Mouse (Mus musculus): Measurements from ENCODE around the gene Atp6v1g1. TPM values are rescaled to one million over a fixed set of nuclear protein-coding genes. Genes with fewer than 3 reads are reported as not detected.

The Atp6v1g1 gene
- polyA plus RNA-seq, 1 experiment from 2014 or later: 308 TPM

GRCm38 (mm10) chr4:63561861-63562675, 17.5 kb downstream of the Atp6v1g1 start:
- Histone ChIP-seq H3K4me1 (replicated peaks; ENCODE audit: control insufficient read depth, insufficient read depth, low read length) (peaks cover 10% of the 10 kb centered on the region), H3K4me3 (ENCODE audit: low read depth, low read length) (no peak overlapping the region), H3K27me3 (ENCODE audit: control insufficient read depth, insufficient read depth, low read length) (no peaks in the 10 kb centered on the region), H3K4me2 (ENCODE audit: low read depth, low read length, severe bottlenecking) (no peak overlapping the region), H3K36me3 (ENCODE audit: control insufficient read depth, insufficient read depth, low read length) (no peaks in the 10 kb centered on the region), H3K9me3 (ENCODE audit: control insufficient read depth, low read length) (no peaks in the 10 kb centered on the region), H3K9ac (ENCODE audit: low read length) (no peak overlapping the region), H3K27ac (ENCODE audit: low read depth, low read length) (no peak overlapping the region)
- 85% methylated on average over 7 of the region's 7 CpGs for WGBS
- ATAC-seq (replicated peaks; ENCODE audit: low FRiP score): no peak
- no peak for DNase-seq (ENCODE audit: low spot score)

GRCm38 (mm10) chr4:63562742-63563141, 18.2 kb downstream of the Atp6v1g1 start:
- Histone ChIP-seq H3K9me3 (ENCODE audit: control insufficient read depth, low read length) (no peaks in the 10 kb centered on the region), H3K27ac (ENCODE audit: low read depth, low read length) (no peak overlapping the region), H3K4me2 (ENCODE audit: low read depth, low read length, severe bottlenecking) (no peak overlapping the region), H3K9ac (ENCODE audit: low read length) (no peak overlapping the region), H3K36me3 (ENCODE audit: control insufficient read depth, insufficient read depth, low read length) (no peaks in the 10 kb centered on the region), H3K4me3 (ENCODE audit: low read depth, low read length) (no peak overlapping the region), H3K4me1 (replicated peaks; ENCODE audit: control insufficient read depth, insufficient read depth, low read length) (peaks cover 5% of the 10 kb centered on the region), H3K27me3 (ENCODE audit: control insufficient read depth, insufficient read depth, low read length) (no peaks in the 10 kb centered on the region)
- 90% methylated on average over 4 of the region's 4 CpGs for WGBS
- no peak for DNase-seq (ENCODE audit: low spot score)
- ATAC-seq (replicated peaks; ENCODE audit: low FRiP score): no peak

- ATAC-seq (replicated peaks; ENCODE audit: low FRiP score): no peak
Measured at GRCm38 (mm10) chr4:63567712-63568390, 23.3 kb downstream of the Atp6v1g1 start.

GRCm38 (mm10) chr4:63569322-63569721, 24.8 kb downstream of the Atp6v1g1 start:
- DNase-seq (ENCODE audit: low spot score) (no peak), ATAC-seq (replicated peaks; ENCODE audit: low FRiP score) (no peak)
- H3K9ac ChIP-seq (ENCODE audit: low read length): no peak overlapping the region
- no peaks in the 10 kb centered on the region for H3K9me3 ChIP-seq (ENCODE audit: control insufficient read depth, low read length)
- WGBS: 88% methylated on average over 8 of the region's 8 CpGs
- H3K27me3 ChIP-seq (ENCODE audit: control insufficient read depth, insufficient read depth, low read length): no peaks in the 10 kb centered on the region
- no peak overlapping the region for H3K4me2 ChIP-seq (ENCODE audit: low read depth, low read length, severe bottlenecking)
- no peak overlapping the region for H3K27ac ChIP-seq (ENCODE audit: low read depth, low read length)
- H3K36me3 ChIP-seq (ENCODE audit: control insufficient read depth, insufficient read depth, low read length): no peaks in the 10 kb centered on the region
- H3K4me3 ChIP-seq (ENCODE audit: low read depth, low read length): no peak overlapping the region
- H3K4me1 ChIP-seq (replicated peaks; ENCODE audit: control insufficient read depth, insufficient read depth, low read length): peaks cover 6% of the 10 kb centered on the region; the same call in 1 of the 2 replicates

More at GRCm38 (mm10) chr4:63567712-63568390, 23.3 kb downstream of the Atp6v1g1 start:
- peaks cover 6% of the 10 kb centered on the region; the same call in 1 of the 2 replicates for H3K4me1 ChIP-seq (replicated peaks; ENCODE audit: control insufficient read depth, insufficient read depth, low read length)
- WGBS: 89% methylated on average over 8 of the region's 10 CpGs
- no peak overlapping the region for H3K4me2 ChIP-seq (ENCODE audit: low read depth, low read length, severe bottlenecking)
- no peaks in the 10 kb centered on the region for H3K9me3 ChIP-seq (ENCODE audit: control insufficient read depth, low read length)
- H3K27ac ChIP-seq (ENCODE audit: low read depth, low read length): no peak overlapping the region
- H3K4me3 ChIP-seq (ENCODE audit: low read depth, low read length): no peak overlapping the region
- H3K9ac ChIP-seq (ENCODE audit: low read length): no peak overlapping the region
- H3K36me3 ChIP-seq (ENCODE audit: control insufficient read depth, insufficient read depth, low read length): no peaks in the 10 kb centered on the region
- no peak for DNase-seq (ENCODE audit: low spot score)
- H3K27me3 ChIP-seq (ENCODE audit: control insufficient read depth, insufficient read depth, low read length): no peaks in the 10 kb centered on the region

GRCm38 (mm10) chr4:63570208-63570781, 25.7 kb downstream of the Atp6v1g1 start:
- H3K4me3 ChIP-seq (ENCODE audit: low read depth, low read length): no peak overlapping the region
- no peaks in the 10 kb centered on the region for H3K36me3 ChIP-seq (ENCODE audit: control insufficient read depth, insufficient read depth, low read length)
- 20% methylated on average over 7 of the region's 7 CpGs for WGBS
- DNase-seq (ENCODE audit: low spot score) (no peak), ATAC-seq (replicated peaks; ENCODE audit: low FRiP score) (no peak)
- H3K9me3 ChIP-seq (ENCODE audit: control insufficient read depth, low read length): no peaks in the 10 kb centered on the region
- H3K27me3 ChIP-seq (ENCODE audit: control insufficient read depth, insufficient read depth, low read length): no peaks in the 10 kb centered on the region
- H3K27ac ChIP-seq (ENCODE audit: low read depth, low read length): no peak overlapping the region
- no peak overlapping the region for H3K4me2 ChIP-seq (ENCODE audit: low read depth, low read length, severe bottlenecking)
- H3K4me1 ChIP-seq (replicated peaks; ENCODE audit: control insufficient read depth, insufficient read depth, low read length): peaks cover 6% of the 10 kb centered on the region; the same call in 1 of the 2 replicates
- H3K9ac ChIP-seq (ENCODE audit: low read length): no peak overlapping the region

GRCm38 (mm10) chr4:63572621-63573020, 28.0 kb downstream of the Atp6v1g1 start:
- Histone ChIP-seq H3K4me2 (ENCODE audit: low read depth, low read length, severe bottlenecking) (no peak overlapping the region), H3K9ac (ENCODE audit: low read length) (no peak overlapping the region), H3K27ac (ENCODE audit: low read depth, low read length) (no peak overlapping the region), H3K36me3 (ENCODE audit: control insufficient read depth, insufficient read depth, low read length) (no peaks in the 10 kb centered on the region), H3K27me3 (ENCODE audit: control insufficient read depth, insufficient read depth, low read length) (no peaks in the 10 kb centered on the region), H3K9me3 (ENCODE audit: control insufficient read depth, low read length) (no peaks in the 10 kb centered on the region), H3K4me1 (replicated peaks; ENCODE audit: control insufficient read depth, insufficient read depth, low read length) (peaks cover 6% of the 10 kb centered on the region; the same call in 1 of the 2 replicates), H3K4me3 (ENCODE audit: low read depth, low read length) (no peak overlapping the region)
- ATAC-seq (replicated peaks; ENCODE audit: low FRiP score) (no peak), DNase-seq (ENCODE audit: low spot score) (no peak)
- WGBS: 90% methylated on average over 5 of the region's 5 CpGs

GRCm38 (mm10) chr4:63579649-63580048, 35.1 kb downstream of the Atp6v1g1 start:
- ATAC-seq (replicated peaks; ENCODE audit: low FRiP score): peak; percentile 40; the same call in 1 of the 2 replicates
- Histone ChIP-seq H3K4me2 (ENCODE audit: low read depth, low read length, severe bottlenecking) (no peak overlapping the region), H3K27ac (ENCODE audit: low read depth, low read length) (no peak overlapping the region), H3K9me3 (ENCODE audit: control insufficient read depth, low read length) (no peaks in the 10 kb centered on the region), H3K4me1 (replicated peaks; ENCODE audit: control insufficient read depth, insufficient read depth, low read length) (peaks cover 2% of the 10 kb centered on the region; the same call in 1 of the 2 replicates), H3K36me3 (ENCODE audit: control insufficient read depth, insufficient read depth, low read length) (no peaks in the 10 kb centered on the region), H3K9ac (ENCODE audit: low read length) (no peak overlapping the region; the same call in 1 of the 2 replicates), H3K27me3 (ENCODE audit: control insufficient read depth, insufficient read depth, low read length) (no peaks in the 10 kb centered on the region), H3K4me3 (ENCODE audit: low read depth, low read length) (no peak overlapping the region)
- WGBS: 78% methylated on average over 14 of the region's 14 CpGs
- no peak for DNase-seq (ENCODE audit: low spot score)

- Histone ChIP-seq H3K9me3 (ENCODE audit: control insufficient read depth, low read length) (no peaks in the 10 kb centered on the region), H3K4me1 (replicated peaks; ENCODE audit: control insufficient read depth, insufficient read depth, low read length) (peaks cover 2% of the 10 kb centered on the region; the same call in 1 of the 2 replicates), H3K9ac (ENCODE audit: low read length) (no peak overlapping the region; the same call in 1 of the 2 replicates), H3K27me3 (ENCODE audit: control insufficient read depth, insufficient read depth, low read length) (no peaks in the 10 kb centered on the region), H3K4me2 (ENCODE audit: low read depth, low read length, severe bottlenecking) (no peak overlapping the region), H3K36me3 (ENCODE audit: control insufficient read depth, insufficient read depth, low read length) (no peaks in the 10 kb centered on the region), H3K27ac (ENCODE audit: low read depth, low read length) (no peak overlapping the region), H3K4me3 (ENCODE audit: low read depth, low read length) (no peak overlapping the region)
- 18% methylated on average over 6 of the region's 6 CpGs for WGBS
- DNase-seq (ENCODE audit: low spot score): peak; percentile 61
- peak; percentile 88 for ATAC-seq (replicated peaks; ENCODE audit: low FRiP score)
Measured at GRCm38 (mm10) chr4:63580078-63580477, 35.5 kb downstream of the Atp6v1g1 start.

Data from forebrain, embryonic 11.5 days (tissue).